Mouse (Mus musculus): Measurements from ENCODE around the gene Rnft1. TPM values are rescaled to one million over a fixed set of nuclear protein-coding genes. Genes with fewer than 3 reads are reported as not detected.

Gene Rnft1
- total and polyA plus RNA-seq, 3 experiments: 38.1 to 42.0 TPM; not detected in 1

DNA sequence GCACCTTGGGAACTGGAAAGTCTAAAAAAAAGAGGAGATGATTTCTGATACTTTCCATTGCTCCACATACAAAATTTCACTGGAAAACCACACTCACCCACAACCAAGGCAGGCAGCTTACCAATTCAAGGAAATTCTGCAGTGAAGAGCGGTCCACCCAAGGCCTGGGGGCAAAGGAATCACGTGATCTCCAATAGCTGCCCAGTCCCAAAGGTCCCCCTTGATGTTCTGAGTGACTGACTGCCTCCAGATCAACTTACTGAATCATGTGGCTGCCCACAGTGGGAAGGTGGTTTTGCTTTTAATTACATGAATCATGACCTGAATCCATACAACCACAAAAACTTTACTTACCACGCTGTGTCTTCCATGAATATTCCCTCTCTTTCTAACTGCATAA lies 32.8 kb downstream of the Rnft1 start:
- no peaks in the 10 kb centered on the region for H3K27me3 ChIP-seq (ENCODE audit: control insufficient read depth in 1 of 2, insufficient read depth in 2 of 2, low read length in 2 of 2)
- no peak for DNase-seq (ENCODE audit: low read depth, low spot score)
- H3K4me3 ChIP-seq (ENCODE audit: control insufficient read depth in 1 of 2, insufficient read depth in 1 of 2, low read depth in 2 of 2, low read length in 2 of 2): no peak overlapping the region
- H3K36me3 ChIP-seq (ENCODE audit: control insufficient read depth in 1 of 2, insufficient read depth in 2 of 2, low read length in 2 of 2): peaks cover 0 to 67% of the 10 kb centered on the region in 2 experiments; a peak in 2 of 4 replicates
- no peak overlapping the region for H3K27ac ChIP-seq (ENCODE audit: control insufficient read depth, low read depth, low read length)
- H3K9me3 ChIP-seq (replicated peaks; ENCODE audit: insufficient read depth, low read length): no peaks in the 10 kb centered on the region
- H3K79me2 ChIP-seq (ENCODE audit: control insufficient read depth, insufficient read depth, low read length, poor library complexity): no peaks in the 10 kb centered on the region
- H3K4me1 ChIP-seq (ENCODE audit: control insufficient read depth in 1 of 2, insufficient read depth in 2 of 2, low read length in 2 of 2): no peaks in the 10 kb centered on the region
- no peak overlapping the region for H3K9ac ChIP-seq (ENCODE audit: control insufficient read depth, low read depth, low read length, poor library complexity, severe bottlenecking)
- TF ChIP-seq USF1 (IDR thresholded peaks at IDR 0.05; ENCODE audit: low read depth, low read length) (no peak), ZNF384 (IDR thresholded peaks at IDR 0.05; ENCODE audit: low read depth, low read length) (no peak), MAX (IDR thresholded peaks at IDR 0.05; ENCODE audit: low read length) (no peak), ZC3H11A (IDR thresholded peaks at IDR 0.05; ENCODE audit: low read depth, low read length) (no peak), MAZ (IDR thresholded peaks at IDR 0.05; ENCODE audit: low read depth, low read length) (no peak), RAD21 (IDR thresholded peaks at IDR 0.05; ENCODE audit: low read depth, low read length) (no peak), NELFE (IDR thresholded peaks at IDR 0.05; ENCODE audit: low read depth, low read length) (no peak), CTCF (IDR thresholded peaks at IDR 0.05 in 2 of 3, conservative IDR thresholded peaks at IDR 0.05 in 1 of 3; ENCODE audit: control insufficient read depth in 1 of 3, insufficient read depth in 1 of 3, low read depth in 2 of 3, low read length in 3 of 3, poor library complexity in 1 of 3, severe bottlenecking in 1 of 3) (no peak), E2F4 (IDR thresholded peaks at IDR 0.05; ENCODE audit: borderline replicate concordance, low read depth, low read length) (no peak), TAL1 (IDR thresholded peaks at IDR 0.05; ENCODE audit: low read length) (no peak), NRF1 (IDR thresholded peaks at IDR 0.05; ENCODE audit: insufficient read depth, low read depth, low read length, poor library complexity, severe bottlenecking) (no peak), ETS1 (IDR thresholded peaks at IDR 0.05; ENCODE audit: low read depth, low read length) (no peak), POLR2AphosphoS2 (IDR thresholded peaks at IDR 0.05; ENCODE audit: low read length) (no peak), MYB (IDR thresholded peaks at IDR 0.05; ENCODE audit: low read depth, low read length) (no peak), TCF12 (IDR thresholded peaks at IDR 0.05; ENCODE audit: low read depth, low read length) (no peak), MAFK (IDR thresholded peaks at IDR 0.05; ENCODE audit: borderline replicate concordance, low read depth, low read length) (no peak)

DNA sequence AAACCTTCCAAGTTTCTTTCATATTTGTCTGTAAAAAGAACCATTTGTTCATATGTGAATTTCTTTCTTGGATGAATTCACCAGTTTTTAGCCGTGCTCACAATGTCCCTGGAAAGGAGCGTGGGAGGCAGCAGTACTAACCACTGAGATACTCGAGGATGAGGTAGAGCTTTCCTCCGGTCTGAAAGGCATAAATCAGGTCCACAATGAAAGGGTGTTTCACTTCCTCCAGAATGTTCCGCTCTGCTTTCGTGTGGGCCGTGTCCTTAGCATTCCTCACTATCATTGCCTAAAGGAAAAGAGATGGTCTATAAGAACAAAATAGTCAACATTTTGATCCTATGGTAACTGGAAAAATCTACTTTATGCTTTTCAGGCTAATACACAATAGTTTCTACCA lies 35.3 kb downstream of the Rnft1 start:
- TF ChIP-seq E2F4 (IDR thresholded peaks at IDR 0.05; ENCODE audit: borderline replicate concordance, low read depth, low read length) (no peak), RCOR1 (IDR thresholded peaks at IDR 0.05; ENCODE audit: low read depth, low read length) (no peak), MEF2A (IDR thresholded peaks at IDR 0.05; ENCODE audit: extremely low read depth, insufficient replicate concordance, low read depth, low read length, poor library complexity, severe bottlenecking) (no peak), MAZ (IDR thresholded peaks at IDR 0.05; ENCODE audit: low read depth, low read length) (no peak), USF1 (IDR thresholded peaks at IDR 0.05; ENCODE audit: low read depth, low read length) (no peak), RAD21 (IDR thresholded peaks at IDR 0.05; ENCODE audit: low read depth, low read length) (no peak), CTCF (IDR thresholded peaks at IDR 0.05 in 2 of 3, conservative IDR thresholded peaks at IDR 0.05 in 1 of 3; ENCODE audit: control insufficient read depth in 1 of 3, insufficient read depth in 1 of 3, low read depth in 2 of 3, low read length in 3 of 3, poor library complexity in 1 of 3, severe bottlenecking in 1 of 3) (no peak), HCFC1 (IDR thresholded peaks at IDR 0.05; ENCODE audit: low read depth, low read length) (no peak), CHD1 (IDR thresholded peaks at IDR 0.05; ENCODE audit: low read depth, low read length) (no peak), UBTF (IDR thresholded peaks at IDR 0.05; ENCODE audit: borderline replicate concordance, insufficient read depth, low read depth, low read length) (no peak), MAX (IDR thresholded peaks at IDR 0.05; ENCODE audit: low read length) (no peak), MAFK (IDR thresholded peaks at IDR 0.05; ENCODE audit: borderline replicate concordance, low read depth, low read length) (no peak), ELF1 (IDR thresholded peaks at IDR 0.05; ENCODE audit: low read depth, low read length) (no peak)
- H3K79me2 ChIP-seq (ENCODE audit: control insufficient read depth, insufficient read depth, low read length, poor library complexity): no peaks in the 10 kb centered on the region
- no peaks in the 10 kb centered on the region for H3K9me3 ChIP-seq (replicated peaks; ENCODE audit: insufficient read depth, low read length)
- no peak overlapping the region for H3K4me3 ChIP-seq (ENCODE audit: control insufficient read depth in 1 of 2, insufficient read depth in 1 of 2, low read depth in 2 of 2, low read length in 2 of 2)
- no peaks in the 10 kb centered on the region for H3K4me1 ChIP-seq (ENCODE audit: control insufficient read depth in 1 of 2, insufficient read depth in 2 of 2, low read length in 2 of 2)
- no peak overlapping the region for H3K27ac ChIP-seq (ENCODE audit: control insufficient read depth, low read depth, low read length)
- H3K36me3 ChIP-seq (ENCODE audit: control insufficient read depth in 1 of 2, insufficient read depth in 2 of 2, low read length in 2 of 2): peaks cover 0 to 59% of the 10 kb centered on the region in 2 experiments; a peak in 2 of 4 replicates
- no peaks in the 10 kb centered on the region for H3K27me3 ChIP-seq (ENCODE audit: control insufficient read depth in 1 of 2, insufficient read depth in 2 of 2, low read length in 2 of 2)
- DNase-seq (ENCODE audit: low read depth, low spot score): no peak
- H3K9ac ChIP-seq (ENCODE audit: control insufficient read depth, low read depth, low read length, poor library complexity, severe bottlenecking): no peak overlapping the region
